Comparison of ENCODE assay signal across 24 mouse cellular contexts in the genomic region with DNA sequence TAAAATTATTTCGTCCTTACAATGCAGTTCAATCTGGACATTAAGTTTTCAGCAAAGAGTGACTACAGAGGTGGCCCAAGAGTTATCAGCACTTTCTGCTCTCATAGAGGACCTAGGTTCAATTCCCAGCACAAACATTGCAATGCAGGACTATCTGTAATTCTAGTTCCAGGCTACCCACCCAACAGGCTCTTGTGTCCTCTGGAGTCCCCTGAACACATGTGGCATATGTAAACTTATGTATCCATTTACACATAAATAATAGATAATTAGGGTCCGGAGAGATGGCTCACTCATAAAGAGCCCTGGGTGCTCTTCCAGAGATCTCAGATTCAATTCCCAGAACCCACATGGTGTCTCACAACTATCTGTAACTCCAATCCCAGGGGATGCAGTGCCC.
DNase-seq lines count a peak whose midpoint lies in the region; ATAC-seq lines count a peak whose summit lies in the region.
"Had no signal": no experiment of that assay in that cellular context is flagged by ENCODE, and none has a peak within 500 bp of the region (broad histone marks: within the 10 kb centered on the region; RNA-seq: fewer than 3 reads in every experiment).

No protein-coding gene starts in this region.

- no peak overlapping the region for H3K9ac ChIP-seq in kidney, embryonic 15.5 days
- no peak overlapping the region for H3K9ac ChIP-seq in midbrain, embryonic 11.5 days (ENCODE audit: low read length)
- no peak overlapping the region for H3K9ac ChIP-seq in midbrain, embryonic 14.5 days (replicated peaks; ENCODE audit: low read length)
- H3K9ac ChIP-seq: embryonic facial prominence, embryonic 12.5 days; forebrain, embryonic 13.5 days; forebrain, embryonic 15.5 days had no signal

- H3K4me1 ChIP-seq in kidney, embryonic 15.5 days, result peaks cover 26% of the 10 kb centered on the region
- no peaks in the 10 kb centered on the region for H3K4me1 ChIP-seq in midbrain, embryonic 11.5 days (ENCODE audit: control insufficient read depth, insufficient read depth, low read length)
- no peaks in the 10 kb centered on the region for H3K4me1 ChIP-seq in midbrain, embryonic 14.5 days (ENCODE audit: control insufficient read depth, insufficient read depth, low read length)
- H3K4me1 ChIP-seq: forebrain, embryonic 13.5 days; forebrain, embryonic 15.5 days had no signal

- no peak overlapping the region for H3K4me2 ChIP-seq in kidney, embryonic 15.5 days
- no peak overlapping the region for H3K4me2 ChIP-seq in midbrain, embryonic 11.5 days
- H3K4me2 ChIP-seq in midbrain, embryonic 14.5 days (ENCODE audit: low read length), result no peak overlapping the region
- H3K4me2 ChIP-seq: embryonic facial prominence, embryonic 12.5 days; forebrain, embryonic 13.5 days; forebrain, embryonic 15.5 days had no signal

- peak overlapping the region; percentile 55 for H3K27ac ChIP-seq in kidney, embryonic 15.5 days
- H3K27ac ChIP-seq in midbrain, embryonic 11.5 days (ENCODE audit: low read depth, low read length), result no peak overlapping the region
- no peak overlapping the region for H3K27ac ChIP-seq in midbrain, embryonic 14.5 days (replicated peaks; ENCODE audit: low read depth, low read length)
- H3K27ac ChIP-seq: embryonic facial prominence, embryonic 10.5 days; embryonic facial prominence, embryonic 12.5 days; forebrain, embryonic 13.5 days; forebrain, embryonic 15.5 days had no signal

- no peak for ATAC-seq in kidney, embryonic 15.5 days (replicated peaks; ENCODE audit: low FRiP score)
- ATAC-seq in midbrain, embryonic 11.5 days (ENCODE audit: low FRiP score), result no peak
- no peak for ATAC-seq in midbrain, embryonic 14.5 days (ENCODE audit: low FRiP score, low TSS enrichment)
- ATAC-seq: activated CD4-positive, CD25-positive, alpha-beta regulatory T cell, adult 4 months; CD4-positive, CD25-positive, alpha-beta regulatory T cell, adult 4 months; forebrain, embryonic 13.5 days; forebrain, embryonic 15.5 days; Patski had no signal

- 85% methylated on average over 2 of the region's 2 CpGs for WGBS in kidney, embryonic 15.5 days
- WGBS in midbrain, embryonic 11.5 days, result 88% methylated on average over 2 of the region's 2 CpGs
- 91% methylated on average over 2 of the region's 2 CpGs for WGBS in midbrain, embryonic 14.5 days

- no peaks in the 10 kb centered on the region for H3K36me3 ChIP-seq in kidney, embryonic 15.5 days
- H3K36me3 ChIP-seq in midbrain, embryonic 11.5 days (ENCODE audit: control insufficient read depth, insufficient read depth, low read length), result no peaks in the 10 kb centered on the region
- no peaks in the 10 kb centered on the region for H3K36me3 ChIP-seq in midbrain, embryonic 14.5 days (ENCODE audit: control insufficient read depth, insufficient read depth, low read length)
- H3K36me3 ChIP-seq: embryonic facial prominence, embryonic 10.5 days; embryonic facial prominence, embryonic 12.5 days; forebrain, embryonic 15.5 days; G1E had no signal

- no peaks in the 10 kb centered on the region for H3K9me3 ChIP-seq in kidney, embryonic 15.5 days (replicated peaks)
- H3K9me3 ChIP-seq in midbrain, embryonic 11.5 days (ENCODE audit: control insufficient read depth, low read length), result no peaks in the 10 kb centered on the region
- H3K9me3 ChIP-seq in midbrain, embryonic 14.5 days (ENCODE audit: control insufficient read depth, low read length), result no peaks in the 10 kb centered on the region
- H3K9me3 ChIP-seq: embryonic facial prominence, embryonic 10.5 days; embryonic facial prominence, embryonic 12.5 days; forebrain, embryonic 13.5 days; forebrain, embryonic 15.5 days; G1E had no signal

- DNase-seq in heart, adult 11 months, result peak; percentile 61
- no peak for DNase-seq in heart, adult 18-20 months
- no peak for DNase-seq in kidney, postnatal 25 days
- peak; percentile 69 for DNase-seq in midbrain, embryonic 11.5 days (ENCODE audit: low spot score, missing footprints)
- DNase-seq in midbrain, embryonic 14.5 days, result no peak
- DNase-seq: adrenal gland, adult 8-10 months; adrenal gland, postnatal 14 days; adrenal gland, postnatal 36 days; B cell, adult 2 months; cerebellum, adult 11-12 months; cerebellum, adult 2 months; cerebellum, adult 9-10 months; cerebellum, postnatal 10 days; cerebellum, postnatal 25 days had no signal

- no peak overlapping the region for H3K4me3 ChIP-seq in kidney, embryonic 15.5 days (replicated peaks)
- no peak overlapping the region for H3K4me3 ChIP-seq in midbrain, embryonic 11.5 days (ENCODE audit: low read depth, low read length)
- no peak overlapping the region for H3K4me3 ChIP-seq in midbrain, embryonic 14.5 days (replicated peaks; ENCODE audit: low read depth, low read length)
- H3K4me3 ChIP-seq: embryonic facial prominence, embryonic 10.5 days; embryonic facial prominence, embryonic 12.5 days; forebrain, embryonic 13.5 days; forebrain, embryonic 15.5 days had no signal

- no peaks in the 10 kb centered on the region for H3K27me3 ChIP-seq in kidney, embryonic 15.5 days
- no peaks in the 10 kb centered on the region for H3K27me3 ChIP-seq in midbrain, embryonic 11.5 days (ENCODE audit: control insufficient read depth, insufficient read depth, low read length)
- no peaks in the 10 kb centered on the region for H3K27me3 ChIP-seq in midbrain, embryonic 14.5 days (ENCODE audit: control insufficient read depth, insufficient read depth, low read length)
- H3K27me3 ChIP-seq: CH12.LX; embryonic facial prominence, embryonic 12.5 days; forebrain, embryonic 13.5 days; forebrain, embryonic 15.5 days; Patski had no signal

Comparison
In these comparisons a context has a peak if more than half of its experiments do, and no peak if none do; other contexts are left out.
1. DNase-seq: peak in heart, adult 11 months (single experiment) and midbrain, embryonic 11.5 days (single experiment); none in heart, adult 18-20 months (0 of 2), kidney, postnatal 25 days (0 of 2) and midbrain, embryonic 14.5 days (single experiment).